Mouse (Mus musculus) ES-Bruce4 (cell line): ENCODE measurements around the gene Olfml1.

Experiments used
- CTCF ChIP-seq: IDR thresholded peaks from one replicate; pipeline ENCODE4 v1.8.1; 2011; ENCODE audit warnings: low read depth, low read length
- EP300 ChIP-seq: IDR thresholded peaks from 2 replicates; pipeline ENCODE4 v1.6.1; 2011; ENCODE audit warnings: low read depth, low read length; ENCODE audit not compliant: insufficient read depth
- POLR2A ChIP-seq: IDR thresholded peaks from one replicate; pipeline ENCODE4 v1.8.1; 2011; ENCODE audit warnings: low read length; ENCODE audit not compliant: insufficient read depth

DNA sequence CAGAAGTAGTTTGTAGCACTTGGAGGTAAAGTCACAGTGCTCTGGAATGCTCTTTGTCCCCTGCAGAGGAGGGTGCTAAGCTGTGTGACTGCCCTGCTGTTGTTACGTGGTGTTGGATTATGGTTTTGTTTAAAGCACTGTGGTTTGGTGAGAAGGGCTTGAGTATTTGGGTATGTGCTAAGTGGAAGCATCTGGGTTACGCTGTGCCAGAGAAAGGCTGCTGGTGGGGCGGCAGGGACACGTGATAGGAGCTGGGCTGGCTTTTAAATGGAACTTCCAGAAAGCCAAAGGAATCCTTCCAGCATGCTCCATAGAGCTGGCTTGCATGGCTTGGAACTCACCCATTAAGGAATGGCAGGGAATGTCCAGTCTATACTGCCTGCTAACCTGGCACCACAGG is 52.0 kb downstream of the Olfml1 start:
- TF ChIP-seq POLR2A (no peak), CTCF (no peak), EP300 (no peak)
